Mouse (Mus musculus) MEL (cell line): ENCODE measurements around the gene Gm9945. TPM values are rescaled to one million over a fixed set of nuclear protein-coding genes. Genes with fewer than 3 reads are reported as not detected.

ENCODE experiments used
- DNase-seq: peaks from one replicate; pipeline ENCODE4 v3.0.0; 2011; ENCODE audit warnings: low read depth, low spot score
- H3K27ac ChIP-seq: 2 replicates; pipeline ENCODE4 v1.5.1; 2012; ENCODE audit warnings: low read depth, mild to moderate bottlenecking, control low read depth, low read length, moderate library complexity; ENCODE audit not compliant: control insufficient read depth
- H3K27me3 ChIP-seq, 2 experiments: fragments of 150-350 bp in 1 of 2; sonication (generic) in 1 of 2; 2 replicates each; pipeline ENCODE4 v1.6.1; 2012; ENCODE audit warnings: low read length in 2 of 2, mild to moderate bottlenecking in 2 of 2, improper control_type of control experiment in 1 of 2, moderate library complexity in 1 of 2; ENCODE audit not compliant: insufficient read depth in 2 of 2, control insufficient read depth in 1 of 2
- H3K36me3 ChIP-seq, 2 experiments: 2 replicates each; pipeline ENCODE4 v1.6.1; 2012 to 2014; ENCODE audit warnings: low read length in 2 of 2, improper control_type of control experiment in 1 of 2, inconsistent platforms in 1 of 2, mild to moderate bottlenecking in 1 of 2; ENCODE audit not compliant: insufficient read depth in 2 of 2, control insufficient read depth in 1 of 2
- H3K4me1 ChIP-seq, 2 experiments: fragments of 150-350 bp in 1 of 2; sonication (generic) in 1 of 2; 2 replicates each; pipeline ENCODE4 v1.6.1; 2012; ENCODE audit warnings: low read length in 2 of 2, improper control_type of control experiment in 1 of 2, mild to moderate bottlenecking in 1 of 2; ENCODE audit not compliant: insufficient read depth in 2 of 2, control insufficient read depth in 1 of 2
- H3K4me3 ChIP-seq, 2 experiments: fragments of 150-350 bp in 1 of 2; sonication (generic) in 1 of 2; 2 replicates each; pipeline ENCODE4 v1.5.1; 2012; ENCODE audit warnings: low read depth in 2 of 2, low read length in 2 of 2, mild to moderate bottlenecking in 2 of 2, moderate library complexity in 2 of 2, control low read depth in 1 of 2, improper control_type of control experiment in 1 of 2; ENCODE audit not compliant: control insufficient read depth in 1 of 2, insufficient read depth in 1 of 2
- H3K79me2 ChIP-seq: 2 replicates; pipeline ENCODE4 v1.6.1; 2012; ENCODE audit warnings: mild to moderate bottlenecking, low read length, moderate library complexity; ENCODE audit not compliant: control insufficient read depth, poor library complexity, insufficient read depth
- H3K9ac ChIP-seq: 2 replicates; pipeline ENCODE4 v1.6.1; 2012; ENCODE audit warnings: low read depth, mild to moderate bottlenecking, control low read depth, low read length, moderate library complexity; ENCODE audit not compliant: control insufficient read depth, poor library complexity, severe bottlenecking
- H3K9me3 ChIP-seq: fragments of 150-350 bp; sonication (generic); replicated peaks from 2 replicates; pipeline ENCODE4 v1.6.1; 2012; ENCODE audit warnings: mild to moderate bottlenecking, low read length, improper control_type of control experiment, moderate library complexity; ENCODE audit not compliant: insufficient read depth
- CTCF ChIP-seq, 3 experiments: IDR thresholded peaks in 2 of 3; conservative IDR thresholded peaks in 1 of 3; 2 replicates each; pipeline ENCODE4 v1.5.1; 2011 to 2012; ENCODE audit warnings: low read length in 3 of 3, low read depth in 2 of 3, mild to moderate bottlenecking in 2 of 3, improper control_type of control experiment in 1 of 3, inconsistent platforms in 1 of 3, mixed read lengths in 1 of 3, moderate library complexity in 1 of 3; ENCODE audit not compliant: control insufficient read depth in 1 of 3, insufficient read depth in 1 of 3, poor library complexity in 1 of 3, severe bottlenecking in 1 of 3
- EP300 ChIP-seq, 2 experiments: IDR thresholded peaks; 2 replicates each; pipeline ENCODE4 v1.6.1; 2011; ENCODE audit warnings: improper control_type of control experiment in 2 of 2, low read length in 2 of 2, low read depth in 1 of 2, mild to moderate bottlenecking in 1 of 2
- JUND ChIP-seq: IDR thresholded peaks from 2 replicates; pipeline ENCODE4 v1.6.1; 2011; ENCODE audit warnings: low read depth, mild to moderate bottlenecking, improper control_type of control experiment, low read length
- KAT2A ChIP-seq: conservative IDR thresholded peaks from 2 replicates; pipeline ENCODE4 v1.6.1; 2012; ENCODE audit warnings: low read depth, low read length, improper control_type of control experiment, inconsistent platforms
- MAFK ChIP-seq: IDR thresholded peaks from 2 replicates; pipeline ENCODE4 v1.6.1; 2011; ENCODE audit warnings: low read depth, mild to moderate bottlenecking, low read length, improper control_type of control experiment, borderline replicate concordance
- MAX ChIP-seq: IDR thresholded peaks from 2 replicates; pipeline ENCODE4 v1.6.1; 2011; ENCODE audit warnings: low read length, improper control_type of control experiment
- MAZ ChIP-seq: IDR thresholded peaks from 2 replicates; pipeline ENCODE4 v1.6.1; 2012; ENCODE audit warnings: low read depth, mild to moderate bottlenecking, inconsistent platforms, low read length, improper control_type of control experiment
- MEF2A ChIP-seq: IDR thresholded peaks from 2 replicates; pipeline ENCODE4 v1.6.1; 2014; ENCODE audit warnings: low read depth, mild to moderate bottlenecking, inconsistent platforms, low read length, improper control_type of control experiment; ENCODE audit not compliant: poor library complexity, insufficient replicate concordance, severe bottlenecking; ENCODE audit errors: extremely low read depth
- NRF1 ChIP-seq: IDR thresholded peaks from 2 replicates; pipeline ENCODE4 v1.6.1; 2014; ENCODE audit warnings: low read depth, mild to moderate bottlenecking, inconsistent platforms, low read length, improper control_type of control experiment, moderate library complexity; ENCODE audit not compliant: poor library complexity, insufficient read depth, severe bottlenecking
- POLR2A ChIP-seq, 2 experiments: IDR thresholded peaks; 2 replicates each; pipeline ENCODE4 v1.6.1; 2011 to 2012; ENCODE audit warnings: low read length in 2 of 2, mild to moderate bottlenecking in 2 of 2, control low read depth in 1 of 2, improper control_type of control experiment in 1 of 2, low read depth in 1 of 2, moderate library complexity in 1 of 2; ENCODE audit not compliant: control insufficient read depth in 1 of 2, insufficient read depth in 1 of 2, poor library complexity in 1 of 2
- RAD21 ChIP-seq: IDR thresholded peaks from 2 replicates; pipeline ENCODE4 v1.6.1; 2011; ENCODE audit warnings: mild to moderate bottlenecking, low read depth, low read length, improper control_type of control experiment
- RCOR1 ChIP-seq: IDR thresholded peaks from 2 replicates; pipeline ENCODE4 v1.6.1; 2012; ENCODE audit warnings: low read depth, mild to moderate bottlenecking, inconsistent platforms, low read length, improper control_type of control experiment
- TAL1 ChIP-seq: IDR thresholded peaks from 2 replicates; pipeline ENCODE4 v1.6.1; 2012; ENCODE audit warnings: mild to moderate bottlenecking, inconsistent platforms, low read length, moderate library complexity, mixed read lengths
- TBP ChIP-seq: IDR thresholded peaks from 2 replicates; pipeline ENCODE4 v1.8.0; 2011; ENCODE audit warnings: low read depth, low read length, improper control_type of control experiment
- TCF12 ChIP-seq: IDR thresholded peaks from 2 replicates; pipeline ENCODE4 v1.6.1; 2014; ENCODE audit warnings: low read depth, mild to moderate bottlenecking, inconsistent platforms, low read length, improper control_type of control experiment, moderate library complexity
- UBTF ChIP-seq: IDR thresholded peaks from 2 replicates; pipeline ENCODE4 v1.6.1; 2012; ENCODE audit warnings: low read depth, mild to moderate bottlenecking, inconsistent platforms, low read length, improper control_type of control experiment, moderate library complexity, borderline replicate concordance; ENCODE audit not compliant: insufficient read depth
- USF1 ChIP-seq: IDR thresholded peaks from 2 replicates; pipeline ENCODE4 v1.6.1; 2014; ENCODE audit warnings: low read depth, mild to moderate bottlenecking, inconsistent platforms, low read length, improper control_type of control experiment, moderate library complexity
- USF2 ChIP-seq, 2 experiments: IDR thresholded peaks; 2 replicates each; pipeline ENCODE4 v1.6.1; 2011 to 2012; ENCODE audit warnings: improper control_type of control experiment in 2 of 2, low read length in 2 of 2, borderline replicate concordance in 1 of 2, inconsistent platforms in 1 of 2, low read depth in 1 of 2, mild to moderate bottlenecking in 1 of 2; ENCODE audit not compliant: insufficient read depth in 1 of 2
- ZMIZ1 ChIP-seq: IDR thresholded peaks from 2 replicates; pipeline ENCODE4 v1.6.1; 2012; ENCODE audit warnings: low read depth, mild to moderate bottlenecking, inconsistent platforms, low read length, improper control_type of control experiment, moderate library complexity
- polyA plus RNA-seq, 2 experiments: library from polyadenylated mRNA; stranded (reverse) in 1 of 2; unstranded in 1 of 2; fragments of >175 nt in 1 of 2; fragments of >200 nt in 1 of 2; gene quantifications; 2 replicates each; pipeline versions ENCODE4 v1.2.1 to v1.2.4; 2012; ENCODE audit warnings: low replicate concordance in 2 of 2, low read depth in 1 of 2; ENCODE audit not compliant: insufficient read length in 2 of 2, insufficient read depth in 1 of 2, missing spikeins in 1 of 2
- total RNA-seq: library from RNA; depleted of rRNA; stranded (reverse); fragments of 300-350 nt; gene quantifications from 2 replicates; pipeline ENCODE4 v1.2.3, GENCODE M21; 2012; rRNA removed

Gene Gm9945
- total and polyA plus RNA-seq, 3 experiments, result not detected

- TF ChIP-seq TBP (no peak), MAZ (no peak), UBTF (no peak), EP300 (IDR thresholded peaks at IDR 0.05; ENCODE audit: low read depth in 1 of 2, low read length in 2 of 2) (no peak), MAFK (no peak), JUND (no peak), TCF12 (no peak), CTCF (IDR thresholded peaks at IDR 0.05 in 2 of 3, conservative IDR thresholded peaks at IDR 0.05 in 1 of 3; ENCODE audit: control insufficient read depth in 1 of 3, insufficient read depth in 1 of 3, low read depth in 2 of 3, low read length in 3 of 3, poor library complexity in 1 of 3, severe bottlenecking in 1 of 3) (no peak), USF2 (IDR thresholded peaks at IDR 0.05; ENCODE audit: borderline replicate concordance in 1 of 2, insufficient read depth in 1 of 2, low read depth in 1 of 2, low read length in 2 of 2) (no peak), MEF2A (no peak), USF1 (no peak), ZMIZ1 (no peak), KAT2A (no peak), POLR2A (IDR thresholded peaks at IDR 0.05; ENCODE audit: control insufficient read depth in 1 of 2, insufficient read depth in 1 of 2, low read depth in 1 of 2, low read length in 2 of 2, poor library complexity in 1 of 2) (no peak), MAX (no peak), NRF1 (no peak), TAL1 (no peak), RAD21 (no peak), RCOR1 (no peak)
- Histone ChIP-seq H3K79me2 (peaks cover 72% of the 10 kb centered on the region), H3K4me3 (no peak overlapping the region), H3K36me3 (peaks cover 29 to 57% of the 10 kb centered on the region in 2 experiments), H3K27ac (no peak overlapping the region; the same call in 1 of the 2 replicates), H3K9ac (no peak overlapping the region), H3K4me1 (peaks cover 29 to 65% of the 10 kb centered on the region in 2 experiments), H3K9me3 (no peaks in the 10 kb centered on the region), H3K27me3 (no peaks in the 10 kb centered on the region)
- no peak for DNase-seq
Observed at GRCm38 (mm10) chr11:53529253-53529557, 49.2 kb downstream of the Gm9945 start.

- no peaks in the 10 kb centered on the region for H3K27me3 ChIP-seq
- no peaks in the 10 kb centered on the region for H3K9me3 ChIP-seq
- H3K4me1 ChIP-seq, result peaks cover 29 to 58% of the 10 kb centered on the region in 2 experiments
- H3K4me3 ChIP-seq, result no peak overlapping the region
- DNase-seq, result no peak
- no peak overlapping the region for H3K9ac ChIP-seq
- no peak overlapping the region for H3K27ac ChIP-seq
- no peak for TF ChIP-seq ZMIZ1
- peaks cover 64% of the 10 kb centered on the region for H3K79me2 ChIP-seq
- peaks cover 35 to 54% of the 10 kb centered on the region in 2 experiments for H3K36me3 ChIP-seq
Observed at GRCm38 (mm10) chr11:53530001-53530400, 50.0 kb downstream of the Gm9945 start.

Other genes with a start within 250 kb of the Gm9945 start
- 276 and 301 TPM in 2 replicates for gene Hspa4, start 179.7 kb upstream of the Gm9945 start, total RNA-seq
- 100 to 1,000 TPM; 209 to 907 TPM for gene Hspa4, start 179.7 kb upstream of the Gm9945 start, polyA plus RNA-seq
- gene Zcchc10, start 155.5 kb upstream of the Gm9945 start, total RNA-seq, result 9.9 and 11.6 TPM in 2 replicates
- gene Zcchc10, start 155.5 kb upstream of the Gm9945 start, polyA plus RNA-seq, result 100 to 1,000 TPM in 1 of 2 experiments, 10 to 100 TPM in 1; 36.2 to 169 TPM
- gene Aff4, start 129.3 kb upstream of the Gm9945 start, total RNA-seq, result 29.0 and 37.7 TPM in 2 replicates
- 100 to 1,000 TPM in 1 of 2 experiments, 10 to 100 TPM in 1; 47.7 to 268 TPM for gene Aff4, start 129.3 kb upstream of the Gm9945 start, polyA plus RNA-seq
- gene Leap2, start 57.0 kb upstream of the Gm9945 start, total RNA-seq, result not detected in 2 replicates
- gene Leap2, start 57.0 kb upstream of the Gm9945 start, polyA plus RNA-seq, result under 1 TPM in 1 of 2 experiments, not detected in 1; 0.24 TPM
- 72.4 and 85.3 TPM in 2 replicates for gene Uqcrq, start 49.3 kb upstream of the Gm9945 start, total RNA-seq
- gene Uqcrq, start 49.3 kb upstream of the Gm9945 start, polyA plus RNA-seq, result 1,000 to 10,000 TPM in 1 of 2 experiments, not detected in 1; 1,130 TPM
- gene Gdf9, start 49.1 kb upstream of the Gm9945 start, total RNA-seq, result 0.42 and 0.49 TPM in 2 replicates
- gene Gdf9, start 49.1 kb upstream of the Gm9945 start, polyA plus RNA-seq, result under 1 TPM in 1 of 2 experiments, not detected in 1; 0.43 TPM
- gene Gm10447, start 23.1 kb upstream of the Gm9945 start, total RNA-seq, result not detected in 2 replicates
- not detected for gene Gm10447, start 23.1 kb upstream of the Gm9945 start, polyA plus RNA-seq
- not detected in 2 replicates for gene Shroom1, start 23.0 kb upstream of the Gm9945 start, total RNA-seq
- under 1 TPM in 1 of 2 experiments, not detected in 1; 0.19 TPM for gene Shroom1, start 23.0 kb upstream of the Gm9945 start, polyA plus RNA-seq
- gene Gm9837, start 9.7 kb upstream of the Gm9945 start, total RNA-seq, result not detected in 2 replicates
- not detected for gene Gm9837, start 9.7 kb upstream of the Gm9945 start, polyA plus RNA-seq
- gene Sowaha, start 108 bp downstream of the Gm9945 start, total RNA-seq, result not detected in 2 replicates
- not detected for gene Sowaha, start 108 bp downstream of the Gm9945 start, polyA plus RNA-seq
- 199 and 278 TPM in 2 replicates for gene Sept8, start 39.1 kb downstream of the Gm9945 start, total RNA-seq
- 100 to 1,000 TPM; 196 to 294 TPM for gene Sept8, start 39.1 kb downstream of the Gm9945 start, polyA plus RNA-seq
- gene Kif3a, start 87.2 kb downstream of the Gm9945 start, total RNA-seq, result 13.6 and 14.2 TPM in 2 replicates
- gene Kif3a, start 87.2 kb downstream of the Gm9945 start, polyA plus RNA-seq, result 10 to 100 TPM; 17.1 to 88.3 TPM
- gene Il4, start 138.5 kb downstream of the Gm9945 start, total RNA-seq, result 9.4 and 10.4 TPM in 2 replicates
- gene Il4, start 138.5 kb downstream of the Gm9945 start, polyA plus RNA-seq, result 1 to 10 TPM in 1 of 2 experiments, not detected in 1; 4.3 TPM
- not detected in 2 replicates for gene Il13, start 154.5 kb downstream of the Gm9945 start, total RNA-seq
- gene Il13, start 154.5 kb downstream of the Gm9945 start, polyA plus RNA-seq, result not detected
- 41.2 and 44.6 TPM in 2 replicates for gene Rad50, start 227.2 kb downstream of the Gm9945 start, total RNA-seq
- 100 to 1,000 TPM in 1 of 2 experiments, 10 to 100 TPM in 1; 32.6 to 447 TPM for gene Rad50, start 227.2 kb downstream of the Gm9945 start, polyA plus RNA-seq
- gene Il5, start 240.6 kb downstream of the Gm9945 start, total RNA-seq, result not detected in 2 replicates
- not detected for gene Il5, start 240.6 kb downstream of the Gm9945 start, polyA plus RNA-seq